Mouse (Mus musculus) CD8-positive naive resting alpha-beta T cell, adult 57 days (primary cell): ENCODE data around the gene Gm31571. TPM values are rescaled to one million over a fixed set of nuclear protein-coding genes. Genes with fewer than 3 reads are reported as not detected.

Experiments
- total RNA-seq: library from RNA; stranded (reverse); gene quantifications from one replicate; pipeline ENCODE4 v1.2.4, GENCODE M21; 2023

Gm31571 gene
- total RNA-seq, result not detected

GRCm38 (mm10) chrY:22051253-22051652 lies at the start of gene Gm31571:
Gene Gm31571, minus strand, starts transcription at chrY:22051353.

